Mouse (Mus musculus): ENCODE measurements around the gene Cracr2a. TPM values are rescaled to one million over a fixed set of nuclear protein-coding genes. Genes with fewer than 3 reads are reported as not detected.

The Cracr2a gene
- total RNA-seq, 2 experiments from 2014 or later: 6.2 to 8.0 TPM

- peak; percentile 74 for ATAC-seq (ENCODE audit: poor library complexity, severe bottlenecking)
Observed at GRCm38 (mm10) chr6:127565951-127566732, 5.0 kb downstream of the Cracr2a start.

GRCm38 (mm10) chr6:127571849-127572550, 10.9 kb downstream of the Cracr2a start:
- no peak for ATAC-seq (ENCODE audit: poor library complexity, severe bottlenecking)

GRCm38 (mm10) chr6:127573779-127574463, 12.8 kb downstream of the Cracr2a start:
- ATAC-seq (ENCODE audit: poor library complexity, severe bottlenecking): peak; percentile 62

GRCm38 (mm10) chr6:127575194-127575593, 14.1 kb downstream of the Cracr2a start:
- no peak for ATAC-seq (ENCODE audit: poor library complexity, severe bottlenecking)

- ATAC-seq (ENCODE audit: poor library complexity, severe bottlenecking): no peak
Observed at GRCm38 (mm10) chr6:127577688-127578087, 16.6 kb downstream of the Cracr2a start.

GRCm38 (mm10) chr6:127578316-127578715, 17.2 kb downstream of the Cracr2a start:
- no peak for ATAC-seq (ENCODE audit: poor library complexity, severe bottlenecking)

GRCm38 (mm10) chr6:127578810-127579209, 17.7 kb downstream of the Cracr2a start:
- no peak for ATAC-seq (ENCODE audit: poor library complexity, severe bottlenecking)

- peak; percentile 79 for ATAC-seq (ENCODE audit: poor library complexity, severe bottlenecking)
Observed at GRCm38 (mm10) chr6:127581915-127582314, 20.8 kb downstream of the Cracr2a start.

- peak; percentile 71 for ATAC-seq (ENCODE audit: poor library complexity, severe bottlenecking)
Observed at GRCm38 (mm10) chr6:127582391-127583176, 21.4 kb downstream of the Cracr2a start.

GRCm38 (mm10) chr6:127591467-127591866, 30.3 kb downstream of the Cracr2a start:
- ATAC-seq (ENCODE audit: poor library complexity, severe bottlenecking): no peak

- ATAC-seq (ENCODE audit: poor library complexity, severe bottlenecking): peak; percentile 93
Observed at GRCm38 (mm10) chr6:127593487-127593886, 32.3 kb downstream of the Cracr2a start.

- no peak for ATAC-seq (ENCODE audit: poor library complexity, severe bottlenecking)
Observed at GRCm38 (mm10) chr6:127599280-127599679, 38.1 kb downstream of the Cracr2a start.

GRCm38 (mm10) chr6:127605067-127606025, 44.2 kb downstream of the Cracr2a start:
- no peak for ATAC-seq (ENCODE audit: poor library complexity, severe bottlenecking)

GRCm38 (mm10) chr6:127609673-127610072, 48.5 kb downstream of the Cracr2a start:
- no peak for ATAC-seq (ENCODE audit: poor library complexity, severe bottlenecking)

GRCm38 (mm10) chr6:127611216-127611615, 50.1 kb downstream of the Cracr2a start:
- ATAC-seq (ENCODE audit: poor library complexity, severe bottlenecking): no peak

- no peak for ATAC-seq (ENCODE audit: poor library complexity, severe bottlenecking)
Observed at GRCm38 (mm10) chr6:127614083-127614984, 53.2 kb downstream of the Cracr2a start.

GRCm38 (mm10) chr6:127616623-127617022, 55.5 kb downstream of the Cracr2a start:
- ATAC-seq (ENCODE audit: poor library complexity, severe bottlenecking): peak; percentile 44

GRCm38 (mm10) chr6:127617258-127618025, 56.3 kb downstream of the Cracr2a start:
- ATAC-seq (ENCODE audit: poor library complexity, severe bottlenecking): peak; percentile 54

Data from megakaryocyte, adult 5-6 weeks (primary cell).